Mouse (Mus musculus): ENCODE data around the gene Pyy. TPM values are rescaled to one million over a fixed set of nuclear protein-coding genes. Genes with fewer than 3 reads are reported as not detected.

Pyy gene
- total RNA-seq, 4 experiments from 2014 or later: not detected

GRCm38 (mm10) chr11:102095676-102096075, 12.0 kb downstream of the Pyy start:
- no peak for DNase-seq (ENCODE audit: low spot score in 2 of 2)

- DNase-seq (ENCODE audit: low spot score in 2 of 2): peak; percentile 56 to 70
Observed at GRCm38 (mm10) chr11:102089088-102089808, 18.4 kb downstream of the Pyy start.

- DNase-seq (ENCODE audit: low spot score in 2 of 2): peak; percentile 65 to 74
Observed at GRCm38 (mm10) chr11:102087931-102088898, 19.4 kb downstream of the Pyy start, which contains the start of gene Mpp2. TSS of gene Mpp2 (minus strand) at chr11:102088515.

- DNase-seq (ENCODE audit: low spot score in 2 of 2): peak; percentile 77 to 92
Observed at GRCm38 (mm10) chr11:102087081-102087751, 20.4 kb downstream of the Pyy start.

GRCm38 (mm10) chr11:102086331-102086730, 21.3 kb downstream of the Pyy start:
- peak; percentile 23 to 85 for DNase-seq (ENCODE audit: low spot score in 2 of 2)

GRCm38 (mm10) chr11:102084159-102084558, 23.5 kb downstream of the Pyy start:
- no peak for DNase-seq (ENCODE audit: low spot score in 2 of 2)

GRCm38 (mm10) chr11:102083193-102083592, 24.4 kb downstream of the Pyy start:
- DNase-seq (ENCODE audit: low spot score in 2 of 2): no peak

- DNase-seq (ENCODE audit: low spot score in 2 of 2): peak; percentile 50 to 80
Observed at GRCm38 (mm10) chr11:102082322-102082721, 25.3 kb downstream of the Pyy start.

- no peak for DNase-seq (ENCODE audit: low spot score in 2 of 2)
Observed at GRCm38 (mm10) chr11:102073722-102074121, 33.9 kb downstream of the Pyy start.

GRCm38 (mm10) chr11:102072729-102073128, 34.9 kb downstream of the Pyy start:
- DNase-seq (ENCODE audit: low spot score in 2 of 2): no peak

GRCm38 (mm10) chr11:102070426-102070825, 37.2 kb downstream of the Pyy start:
- DNase-seq (ENCODE audit: low spot score in 2 of 2): no peak

GRCm38 (mm10) chr11:102069633-102070032, 38.0 kb downstream of the Pyy start:
- DNase-seq (ENCODE audit: low spot score in 2 of 2): no peak

GRCm38 (mm10) chr11:102068969-102069368, 38.7 kb downstream of the Pyy start:
- no peak for DNase-seq (ENCODE audit: low spot score in 2 of 2)

GRCm38 (mm10) chr11:102063076-102063475, 44.6 kb downstream of the Pyy start:
- no peak for DNase-seq (ENCODE audit: low spot score in 2 of 2)

GRCm38 (mm10) chr11:102061941-102062473, 45.6 kb downstream of the Pyy start:
- no peak for DNase-seq (ENCODE audit: low spot score in 2 of 2)

GRCm38 (mm10) chr11:102061236-102061940, 46.2 kb downstream of the Pyy start:
- peak; percentile 50 to 70 for DNase-seq (ENCODE audit: low spot score in 2 of 2)
